Mouse (Mus musculus): Measurements from ENCODE around the gene Alg10b. TPM values are rescaled to one million over a fixed set of nuclear protein-coding genes. Genes with fewer than 3 reads are reported as not detected.
"Not testable (repeated sequence)": the region's sequence is repeated elsewhere in the genome, so short reads cannot be mapped to it uniquely, and the experiment has no call there.

Alg10b gene
- total RNA-seq (2021) (10 to 100 TPM; 28.4 to 29.2 TPM), polyA plus RNA-seq (2012; rRNA removed) (8.4 and 10.3 TPM in 2 replicates)
- long read RNA-seq, full-length matches to known transcripts: 1 of 1 reads
- long read RNA-seq, partial matches to known transcripts: 0 of 1 reads
- long read RNA-seq, other reads (novel, unspliced or antisense): 0 of 1 reads

DNA sequence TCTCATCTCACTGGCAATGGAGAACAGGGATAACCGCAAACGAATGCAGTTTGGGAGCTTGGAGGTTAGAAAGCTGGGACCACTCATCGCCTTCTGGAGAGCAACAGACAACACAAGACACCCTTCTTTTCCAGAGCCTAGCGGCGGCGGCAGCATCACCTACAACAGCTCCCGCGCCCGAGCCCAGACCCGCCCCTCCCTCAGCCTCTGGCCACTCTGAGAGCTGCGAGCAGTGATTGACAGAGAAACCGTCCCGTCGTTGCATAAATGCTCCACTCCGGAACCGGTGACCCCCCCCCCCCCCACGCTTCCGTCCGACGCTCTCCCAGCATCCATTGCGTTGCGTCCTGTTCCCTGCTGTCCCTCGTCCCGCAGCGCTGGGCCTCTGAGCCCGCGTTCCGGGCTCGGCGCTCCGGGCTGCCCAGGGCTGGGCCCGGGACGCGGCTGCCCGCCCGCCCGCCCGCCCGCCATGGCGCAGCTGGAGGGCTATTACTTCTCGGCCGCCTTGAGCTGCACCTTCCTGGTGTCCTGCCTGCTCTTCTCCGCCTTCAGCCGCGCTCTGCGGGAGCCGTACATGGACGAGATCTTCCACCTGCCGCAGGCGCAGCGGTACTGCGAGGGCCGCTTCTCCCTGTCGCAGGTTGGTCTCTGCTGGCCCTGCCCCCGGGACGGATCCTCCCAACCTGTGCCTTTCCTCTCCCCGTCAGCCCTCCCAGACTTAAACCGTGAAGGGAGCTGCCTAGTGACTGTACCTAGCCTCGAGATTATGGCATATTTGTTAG is at the start of gene Alg10b:
Gene Alg10b, plus strand, starts transcription at position 343 of the 782 bp plus-strand sequence.
- peak; percentile 87 for DNase-seq

DNA sequence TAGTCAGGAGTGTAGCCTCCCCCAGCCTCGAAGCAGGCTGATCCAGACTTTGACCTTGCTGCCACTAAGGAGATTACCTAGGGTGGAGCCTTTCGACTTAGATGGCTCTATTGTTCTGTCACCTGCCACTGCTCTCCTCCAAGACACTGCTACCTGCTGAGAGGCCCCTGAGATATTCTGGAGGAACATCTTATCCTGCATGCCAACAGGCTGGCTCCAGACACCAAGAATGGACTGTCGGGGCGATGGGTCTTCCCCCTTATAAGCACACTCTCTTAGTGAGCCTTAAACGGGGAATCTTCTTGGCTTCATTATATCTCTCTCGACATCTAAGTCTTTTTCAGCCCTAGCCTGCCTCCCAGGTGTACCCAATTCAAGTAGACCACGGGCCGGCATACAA is 41.0 kb upstream of the Alg10b start:
- not testable (repeated sequence) for DNase-seq

DNA sequence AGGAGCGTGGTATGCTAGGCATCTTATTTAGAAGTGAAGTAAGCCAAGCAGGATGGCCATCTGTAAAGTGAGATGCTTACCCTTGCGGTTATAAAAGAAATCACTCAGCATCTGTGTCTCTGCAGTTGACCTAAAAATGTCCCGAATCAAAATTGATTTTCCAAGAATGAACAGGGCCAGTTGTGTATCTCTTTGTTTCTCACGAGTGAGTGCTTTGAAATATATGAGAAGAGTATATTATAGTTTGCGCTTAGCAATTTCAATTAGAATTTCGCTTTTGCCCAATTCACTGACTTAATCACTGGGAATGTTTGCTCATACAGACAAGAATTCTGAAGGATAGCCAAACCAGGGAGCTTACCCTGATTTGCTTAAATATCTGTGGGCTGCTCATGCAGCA is 40.6 kb upstream of the Alg10b start:
- DNase-seq: no peak

DNA sequence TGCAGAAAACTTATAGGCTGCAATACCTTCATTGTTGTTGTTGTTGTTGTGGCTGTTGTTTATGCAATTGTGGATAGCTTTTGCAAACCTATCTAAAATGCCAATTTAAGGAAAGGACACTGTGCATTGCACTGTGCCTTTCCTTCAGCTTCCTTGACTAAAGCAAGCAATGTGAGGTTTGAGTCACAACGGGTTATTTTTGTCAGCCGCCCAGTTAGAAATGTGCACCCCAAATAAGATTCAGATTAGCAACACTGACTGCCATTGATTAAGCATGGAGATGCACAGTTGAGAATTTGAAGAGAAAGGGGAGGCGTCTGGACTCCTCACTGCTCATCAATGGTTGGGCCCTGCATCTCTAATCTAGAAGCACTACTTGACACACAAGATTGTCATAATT is 39.4 kb upstream of the Alg10b start:
- no peak for DNase-seq

DNA sequence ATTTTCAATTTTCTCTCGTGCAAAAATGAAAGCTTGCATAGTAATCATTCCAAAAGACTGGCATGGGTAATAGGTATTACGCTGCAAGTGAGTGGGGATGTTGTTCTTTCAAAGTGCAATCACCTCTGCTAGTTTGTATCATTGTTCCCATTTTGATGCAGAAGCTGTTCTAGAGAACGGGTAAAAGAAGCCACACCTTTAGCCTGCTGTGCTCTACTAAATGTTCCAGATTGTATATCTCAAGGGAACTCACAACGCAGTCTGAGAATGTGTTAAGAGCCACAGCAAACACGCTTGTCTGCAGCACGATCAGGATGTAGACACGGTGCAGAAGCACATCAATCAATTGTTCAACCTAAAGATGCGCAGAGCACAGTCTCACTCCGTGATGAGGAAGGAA is 34.6 kb upstream of the Alg10b start:
- no peak for DNase-seq

- DNase-seq: no peak
Observed at GRCm38 (mm10) chr15:90213946-90214345, 10.2 kb upstream of the Alg10b start.

DNA sequence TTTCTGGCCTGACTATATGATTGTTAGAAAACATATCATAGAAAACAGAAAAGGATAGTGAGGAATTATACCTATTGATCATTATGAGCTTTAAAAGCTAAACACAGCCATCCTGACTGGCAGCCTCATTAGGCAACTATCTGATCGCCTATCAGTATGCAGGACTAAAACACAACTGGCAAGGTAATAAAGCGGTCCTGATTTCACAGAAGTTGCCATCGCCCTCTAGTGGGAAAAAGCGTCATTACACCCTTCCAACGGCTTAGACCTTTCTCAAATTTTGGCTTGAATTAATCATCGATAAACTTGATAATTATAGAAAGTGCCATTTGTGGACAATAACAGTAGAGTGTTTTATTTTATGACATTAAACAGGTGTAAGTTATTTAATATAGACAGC is 9.2 kb upstream of the Alg10b start:
- peak; percentile 21 for DNase-seq

DNA sequence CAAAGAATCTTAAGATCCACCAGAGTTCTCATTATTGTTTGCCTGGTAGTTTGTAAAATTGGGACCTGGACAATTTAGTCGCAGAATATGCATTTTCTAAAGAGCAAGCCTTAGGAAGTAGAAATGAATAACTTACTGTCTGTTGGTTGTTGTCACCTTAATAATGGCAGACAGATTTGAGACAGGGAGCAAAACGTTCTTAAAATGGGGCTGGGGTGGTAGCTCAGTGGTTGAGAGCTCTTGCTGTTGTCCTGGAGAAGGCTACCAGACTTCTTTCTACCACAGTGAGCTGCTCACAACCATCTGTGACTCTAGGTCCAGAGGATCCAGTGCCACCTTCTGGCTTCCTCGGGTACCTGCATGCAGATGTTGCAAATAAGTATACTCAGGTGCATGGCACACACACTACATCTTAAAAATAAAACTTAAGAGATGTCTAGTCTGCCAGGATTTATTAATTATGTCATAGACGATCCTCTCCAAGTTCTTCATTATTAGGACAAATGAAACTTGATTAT is 1.0 kb downstream of the Alg10b start:
- DNase-seq: no peak

DNA sequence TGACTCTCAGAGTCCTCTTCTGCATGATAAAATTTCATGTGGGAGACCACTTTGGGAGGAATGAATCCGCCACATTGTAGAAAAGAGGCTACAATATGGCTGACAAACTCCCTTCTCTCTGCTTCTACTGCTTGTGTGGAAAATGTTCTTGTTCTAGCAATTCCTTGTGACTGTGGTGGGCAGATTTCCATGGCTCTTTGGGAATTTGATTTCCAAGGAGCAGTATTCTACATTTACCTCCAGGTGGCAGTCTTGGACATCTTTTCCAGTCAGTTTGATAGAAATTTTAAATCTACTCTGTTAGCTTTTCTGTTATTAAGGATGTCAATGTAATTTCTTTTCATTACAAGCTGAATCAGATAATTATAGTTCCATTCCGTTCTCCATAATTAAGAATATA is 13.5 kb downstream of the Alg10b start:
- no peak for DNase-seq

GRCm38 (mm10) chr15:90244081-90244480 is 20.0 kb downstream of the Alg10b start:
- no peak for DNase-seq

GRCm38 (mm10) chr15:90249694-90250093 is 25.6 kb downstream of the Alg10b start:
- no peak for DNase-seq

DNA sequence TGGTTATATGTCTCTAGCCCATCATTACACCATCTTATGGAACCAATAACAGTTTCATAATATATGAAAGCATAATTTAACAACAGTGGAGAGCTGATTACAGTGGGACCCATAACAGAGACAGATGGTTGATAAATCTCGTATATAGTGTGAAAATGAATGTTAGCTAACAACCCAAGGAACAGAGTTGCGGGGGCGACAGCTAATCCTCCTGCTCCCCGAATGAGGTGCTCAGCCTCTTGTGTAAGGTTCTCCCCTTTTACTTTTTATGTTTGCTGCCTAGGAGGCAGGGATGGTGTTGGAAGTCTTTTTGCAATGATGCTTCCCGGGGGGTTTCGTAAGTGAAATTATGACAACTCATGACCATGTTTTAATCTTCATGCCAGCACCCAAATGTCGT is 58.8 kb downstream of the Alg10b start:
- no peak for DNase-seq

Small RNAs within 50 kb of the gene (microRNA-seq; reads per million reads assigned to microRNA genes)
- 0 to 1.7 reads per million in 2 experiments for gene Mir7648
